Mouse (Mus musculus): Measurements from ENCODE around the gene Galr2.

- peak; percentile 74 for TF ChIP-seq CTCF (IDR thresholded peaks at IDR 0.05; ENCODE audit: low read depth, low read length)
- no peak for TF ChIP-seq GATA1 (IDR thresholded peaks at IDR 0.05; ENCODE audit: borderline replicate concordance, low read length)
- TF ChIP-seq TAL1 (conservative IDR thresholded peaks at IDR 0.05; ENCODE audit: low read depth, low read length), result no peak
- TF ChIP-seq GATA2 (IDR thresholded peaks at IDR 0.05; ENCODE audit: borderline replicate concordance, low read depth, low read length), result no peak
- no peak for TF ChIP-seq POLR2AphosphoS5 (IDR thresholded peaks at IDR 0.05; ENCODE audit: insufficient replicate concordance, low read depth, low read length)
These were observed 38.2 kb downstream of the Galr2 start for GRCm38 (mm10) chr11:116318719-116319659.

Data from G1E (cell line).